Mouse (Mus musculus) intestine, postnatal 0 days (tissue): ENCODE data around the gene Rbak. TPM values are rescaled to one million over a fixed set of nuclear protein-coding genes. Genes with fewer than 3 reads are reported as not detected.
"Not testable (repeated sequence)": the region's sequence is repeated elsewhere in the genome, so short reads cannot be mapped to it uniquely, and the experiment has no call there.

Source experiments
- ATAC-seq: fragments of 200-750 bp; cut with Nextera tagmentation; 2 replicates; pipeline ENCODE4 v1.8.0; 2017; ENCODE audit warnings: mild to moderate bottlenecking, moderate TSS enrichment, moderate library complexity
- H3K27ac ChIP-seq: fragments of 300-500 bp; sonication (generic); 2 replicates; pipeline ENCODE4 v1.5.1; 2014; ENCODE audit warnings: mild to moderate bottlenecking, low read depth, low read length, moderate library complexity
- H3K27me3 ChIP-seq: fragments of 300-500 bp; sonication (generic); replicated peaks from 2 replicates; pipeline ENCODE4 v1.6.1; 2014; ENCODE audit warnings: low read length, mixed read lengths; ENCODE audit not compliant: control insufficient read depth, insufficient read depth
- H3K36me3 ChIP-seq: fragments of 300-500 bp; sonication (generic); 2 replicates; pipeline ENCODE4 v1.6.1; 2014; ENCODE audit warnings: mild to moderate bottlenecking, moderate library complexity; ENCODE audit not compliant: control insufficient read depth, insufficient read depth
- H3K4me1 ChIP-seq: fragments of 300-500 bp; sonication (generic); replicated peaks from 2 replicates; pipeline ENCODE4 v1.6.1; 2014; ENCODE audit warnings: antibody characterized with exemption, low read length, mixed read lengths; ENCODE audit not compliant: control insufficient read depth, insufficient read depth
- H3K4me2 ChIP-seq: fragments of 300-500 bp; sonication (generic); replicated peaks from 2 replicates; pipeline ENCODE4 v1.6.1; 2014; ENCODE audit warnings: low read depth, mild to moderate bottlenecking, moderate library complexity
- H3K4me3 ChIP-seq: fragments of 300-500 bp; sonication (generic); 2 replicates; pipeline ENCODE4 v1.5.1; 2014; ENCODE audit warnings: low read depth, low read length
- H3K9ac ChIP-seq: fragments of 300-500 bp; sonication (generic); 2 replicates; pipeline ENCODE4 v1.6.1; 2014; ENCODE audit warnings: mild to moderate bottlenecking, low read depth, low read length
- H3K9me3 ChIP-seq: fragments of 300-500 bp; sonication (generic); 2 replicates; pipeline ENCODE4 v1.6.1; 2016; ENCODE audit warnings: mixed run types; ENCODE audit not compliant: control insufficient read depth
- CTCF ChIP-seq: sonication (generic); IDR thresholded peaks from 2 replicates; pipeline ENCODE4 v1.5.1; 2016; ENCODE audit warnings: low read depth, mild to moderate bottlenecking, control low read depth, antibody characterized with exemption, moderate library complexity
- WGBS: fragments of 180-500 bp; shearing (Covaris S2); extraction: QIAGEN DNeasy Blood & Tissue Kit; methylation state at CpG from one replicate; pipeline ENCODE4 v1.1.7; 2014; 5-methylcytosine and 5-hydroxymethylcytosine counted together
- polyA plus RNA-seq: library from polyadenylated mRNA; unstranded; fragments of >200 nt; fragmentation: Nextera tagmentation; extraction: Ambion mirVana; gene quantifications from 2 replicates; pipeline ENCODE4 v1.2.1, GENCODE M21; 2015

Rbak gene
- polyA plus RNA-seq, 1 experiment from 2014 or later, result 2.9 TPM

GRCm38 (mm10) chr5:143148661-143149060 is 31.9 kb downstream of the Rbak start:
- ATAC-seq, result peak; percentile 33
- no peak overlapping the region for H3K27ac ChIP-seq

DNA sequence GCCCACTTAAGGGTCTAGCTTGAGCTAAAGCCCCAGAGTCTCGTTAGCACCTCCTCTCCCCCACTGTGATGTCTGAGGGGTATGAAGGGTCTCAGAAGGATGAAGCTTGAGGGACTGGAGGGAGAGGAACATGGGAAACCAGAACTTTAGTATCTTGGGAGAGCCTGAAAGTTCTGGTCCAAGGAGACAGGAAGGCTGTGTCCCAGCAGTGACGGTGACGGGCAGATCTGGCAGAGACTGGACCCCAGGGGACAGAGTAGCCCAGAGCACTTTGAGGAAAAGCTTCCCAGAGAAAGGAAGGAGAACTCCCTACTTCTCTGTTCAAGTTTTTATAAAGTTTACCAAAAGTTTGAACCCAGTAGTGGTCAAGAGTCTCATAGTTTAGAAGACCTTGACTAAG is 33.1 kb downstream of the Rbak start, which contains the start of gene Olfr718-ps1:
TSS of gene Olfr718-ps1 (minus strand) at position 101 of the 400 bp plus-strand sequence.
- Histone ChIP-seq H3K4me3 (no peak within 1 kb of the TSS), H3K27me3 (no peaks in the 10 kb centered on the region), H3K4me2 (no peak within 1 kb of the TSS), H3K9ac (no peak within 1 kb of the TSS), H3K4me1 (no peaks in the 10 kb centered on the region), H3K9me3 (peaks cover 3% of the 10 kb centered on the region; the same call in 1 of the 2 replicates), H3K36me3 (no peaks in the 10 kb centered on the region), H3K27ac (no peak within 1 kb of the TSS)
- 74% methylated on average over 3 of the region's 3 CpGs for WGBS
- TF ChIP-seq CTCF, result no peak
- ATAC-seq, result no peak

More at GRCm38 (mm10) chr5:143148661-143149060, 31.9 kb downstream of the Rbak start:
- Histone ChIP-seq H3K36me3 (no peaks in the 10 kb centered on the region), H3K27me3 (no peaks in the 10 kb centered on the region), H3K4me1 (no peaks in the 10 kb centered on the region), H3K9ac (no peak overlapping the region), H3K4me3 (no peak overlapping the region), H3K4me2 (no peak overlapping the region), H3K9me3 (peaks cover 3% of the 10 kb centered on the region; the same call in 1 of the 2 replicates)
- 71% methylated on average over 5 of the region's 5 CpGs for WGBS
- no peak for TF ChIP-seq CTCF

DNA sequence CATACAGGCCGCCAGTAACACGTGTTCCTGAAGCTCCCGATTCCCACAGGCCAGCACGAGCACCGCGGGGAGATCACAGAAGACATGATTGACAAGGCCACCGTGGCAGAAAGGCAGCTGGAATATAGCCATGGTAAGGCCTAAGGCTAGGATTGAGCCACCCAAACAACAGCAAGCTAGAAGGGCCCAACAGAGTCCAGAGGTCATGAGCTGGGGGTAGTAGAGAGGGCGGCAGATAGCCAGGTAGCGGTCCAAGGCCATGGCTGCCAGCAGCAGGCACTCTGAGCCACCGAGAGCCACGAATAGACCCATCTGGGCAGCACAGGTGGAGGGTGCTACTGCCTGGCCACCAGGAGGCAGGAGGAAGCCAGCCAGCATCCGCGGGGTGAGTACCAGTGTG is 43.0 kb downstream of the Rbak start:
- no peak overlapping the region for H3K9ac ChIP-seq
- no peak overlapping the region for H3K4me3 ChIP-seq
- no peaks in the 10 kb centered on the region for H3K27me3 ChIP-seq
- H3K27ac ChIP-seq, result no peak overlapping the region
- H3K4me1 ChIP-seq, result no peaks in the 10 kb centered on the region
- no peaks in the 10 kb centered on the region for H3K36me3 ChIP-seq
- no peak overlapping the region for H3K4me2 ChIP-seq
- TF ChIP-seq CTCF, result peak; percentile 26; the same call in 1 of the 2 replicates
- no peak for ATAC-seq
- whole genome bisulfite sequencing, result 83% methylated on average over 13 of the region's 13 CpGs
- no peaks in the 10 kb centered on the region for H3K9me3 ChIP-seq

DNA sequence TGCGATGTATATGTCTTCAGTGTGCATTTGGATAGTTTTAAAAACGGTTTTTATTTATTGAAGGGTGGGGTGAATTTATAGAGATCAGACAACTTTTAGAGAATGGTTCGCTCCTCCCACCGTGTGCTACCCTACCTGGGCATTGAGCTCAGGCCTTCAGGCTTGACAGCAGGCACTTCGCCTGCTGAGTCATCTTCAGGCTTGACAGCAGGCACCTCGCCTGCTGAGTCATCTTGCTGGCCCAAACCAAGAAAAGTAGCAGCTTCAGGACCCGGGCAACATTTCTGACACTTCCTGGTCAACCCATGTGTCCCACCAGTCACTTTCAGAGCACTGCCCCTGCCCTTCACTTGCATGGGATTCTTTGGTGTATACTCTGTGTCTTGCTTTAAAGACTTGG is 45.5 kb downstream of the Rbak start:
- Histone ChIP-seq H3K4me2 (no peak overlapping the region), H3K27me3 (no peaks in the 10 kb centered on the region), H3K4me3 (no peak overlapping the region), H3K4me1 (no peaks in the 10 kb centered on the region), H3K27ac (no peak overlapping the region), H3K9me3 (no peaks in the 10 kb centered on the region), H3K36me3 (no peaks in the 10 kb centered on the region), H3K9ac (no peak overlapping the region)
- no peak for ATAC-seq
- 90% methylated on average over 7 of the region's 7 CpGs for WGBS
- no peak for TF ChIP-seq CTCF

DNA sequence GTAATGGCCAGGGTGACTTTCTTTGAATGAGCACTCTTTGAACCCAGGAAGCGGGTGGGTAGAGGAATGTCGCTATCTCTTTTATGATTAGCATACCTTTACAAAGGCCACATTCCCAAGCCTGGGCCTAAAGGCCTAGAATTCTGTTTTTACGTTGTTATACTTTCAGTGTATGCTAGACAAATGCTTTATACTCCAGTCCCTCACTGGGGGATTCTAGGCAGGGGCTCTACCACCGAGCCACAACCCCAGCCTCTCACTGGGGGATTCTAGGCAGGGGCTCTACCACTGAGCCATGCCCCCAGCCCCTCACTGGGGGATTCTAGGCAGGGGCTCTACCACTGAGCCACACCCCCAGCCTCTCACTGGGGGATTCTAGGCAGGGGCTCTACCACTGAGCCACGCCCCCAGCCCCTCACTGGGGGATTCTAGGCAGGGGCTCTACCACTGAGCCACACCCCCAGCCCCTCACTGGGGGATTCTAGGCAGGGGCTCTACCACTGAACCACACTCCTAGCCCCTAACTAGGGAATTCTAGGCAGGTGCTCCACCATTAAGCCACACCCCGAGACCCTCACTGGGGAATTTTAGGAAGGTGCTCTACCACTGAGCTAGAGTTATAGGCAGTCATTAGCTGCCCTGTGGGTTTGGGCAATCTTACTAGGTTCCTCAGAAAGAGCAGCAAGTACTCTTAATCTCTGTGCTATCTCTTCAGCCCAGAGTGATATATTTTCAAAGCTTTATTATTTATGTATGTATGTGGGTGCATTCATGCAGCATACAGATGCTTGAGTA is 46.2 kb downstream of the Rbak start:
- not testable (repeated sequence) for H3K4me2 ChIP-seq, H3K36me3 ChIP-seq, H3K4me3 ChIP-seq, H3K27me3 ChIP-seq, H3K9ac ChIP-seq, H3K4me1 ChIP-seq, H3K9me3 ChIP-seq, H3K27ac ChIP-seq, ATAC-seq
- 81% methylated on average over 3 of the region's 6 CpGs for WGBS

GRCm38 (mm10) chr5:143132935-143133514 is 47.5 kb downstream of the Rbak start:
- H3K4me2 ChIP-seq, result peak overlapping the region; percentile 21; the same call in 1 of the 2 replicates
- peak; percentile 61 for ATAC-seq
- H3K27me3 ChIP-seq, result no peaks in the 10 kb centered on the region
- H3K9ac ChIP-seq, result no peak overlapping the region
- no peak for TF ChIP-seq CTCF
- H3K4me1 ChIP-seq, result no peaks in the 10 kb centered on the region
- H3K9me3 ChIP-seq, result no peaks in the 10 kb centered on the region
- H3K36me3 ChIP-seq, result no peaks in the 10 kb centered on the region
- no peak overlapping the region for H3K4me3 ChIP-seq
- H3K27ac ChIP-seq, result no peak overlapping the region
- 37% methylated on average over 13 of the region's 13 CpGs for WGBS
